Mouse (Mus musculus) midbrain, embryonic 11.5 days (tissue): ENCODE measurements around the gene Npl. TPM values are rescaled to one million over a fixed set of nuclear protein-coding genes. Genes with fewer than 3 reads are reported as not detected.
"Not testable (repeated sequence)": the region's sequence is repeated elsewhere in the genome, so short reads cannot be mapped to it uniquely, and the experiment has no call there.

ENCODE experiments used
- ATAC-seq: fragments of 200-750 bp; cut with Nextera tagmentation; 2 replicates; pipeline ENCODE4 v1.8.0; 2017; ENCODE audit warnings: moderate TSS enrichment, moderate library complexity; ENCODE audit not compliant: low FRiP score
- DNase-seq: peaks from one replicate; pipeline ENCODE4 v3.0.0; 2015; ENCODE audit warnings: low spot score; ENCODE audit errors: missing footprints
- H3K27ac ChIP-seq: fragments of 300-500 bp; sonication (generic); 2 replicates; pipeline ENCODE4 v1.5.1; 2014; ENCODE audit warnings: low read depth, low read length
- H3K27me3 ChIP-seq: fragments of 300-500 bp; sonication (generic); 2 replicates; pipeline ENCODE4 v1.6.1; 2014; ENCODE audit warnings: mild to moderate bottlenecking, low read length, moderate library complexity, mixed read lengths; ENCODE audit not compliant: control insufficient read depth, insufficient read depth
- H3K36me3 ChIP-seq: fragments of 300-500 bp; sonication (generic); 2 replicates; pipeline ENCODE4 v1.6.1; 2014; ENCODE audit warnings: mild to moderate bottlenecking, low read length, moderate library complexity, mixed read lengths; ENCODE audit not compliant: control insufficient read depth, insufficient read depth
- H3K4me1 ChIP-seq: fragments of 300-500 bp; sonication (generic); 2 replicates; pipeline ENCODE4 v1.6.1; 2014; ENCODE audit warnings: low read length; ENCODE audit not compliant: control insufficient read depth, insufficient read depth
- H3K4me2 ChIP-seq: fragments of 300-500 bp; sonication (generic); 2 replicates; pipeline ENCODE4 v1.6.1; 2014; ENCODE audit warnings: mild to moderate bottlenecking, moderate library complexity
- H3K4me3 ChIP-seq: fragments of 300-500 bp; sonication (generic); 2 replicates; pipeline ENCODE4 v1.5.1; 2014; ENCODE audit warnings: low read depth, low read length
- H3K9ac ChIP-seq: fragments of 300-500 bp; sonication (generic); 2 replicates; pipeline ENCODE4 v1.6.1; 2014; ENCODE audit warnings: low read length
- H3K9me3 ChIP-seq: fragments of 300-500 bp; sonication (generic); 2 replicates; pipeline ENCODE4 v1.6.1; 2016; ENCODE audit warnings: low read length; ENCODE audit not compliant: control insufficient read depth
- WGBS: fragments of 180-500 bp; shearing (Covaris S2); extraction: QIAGEN DNeasy Blood & Tissue Kit; methylation state at CpG from one replicate; pipeline ENCODE4 v1.1.7; 2014; 5-methylcytosine and 5-hydroxymethylcytosine counted together
- polyA plus RNA-seq: library from polyadenylated mRNA; unstranded; fragments of >200 nt; fragmentation: Nextera tagmentation; extraction: Ambion mirVana; gene quantifications from 2 replicates; pipeline ENCODE4 v1.2.1, GENCODE M21; 2014

The Npl gene
- polyA plus RNA-seq, 1 experiment from 2014 or later = 20.5 TPM

DNA sequence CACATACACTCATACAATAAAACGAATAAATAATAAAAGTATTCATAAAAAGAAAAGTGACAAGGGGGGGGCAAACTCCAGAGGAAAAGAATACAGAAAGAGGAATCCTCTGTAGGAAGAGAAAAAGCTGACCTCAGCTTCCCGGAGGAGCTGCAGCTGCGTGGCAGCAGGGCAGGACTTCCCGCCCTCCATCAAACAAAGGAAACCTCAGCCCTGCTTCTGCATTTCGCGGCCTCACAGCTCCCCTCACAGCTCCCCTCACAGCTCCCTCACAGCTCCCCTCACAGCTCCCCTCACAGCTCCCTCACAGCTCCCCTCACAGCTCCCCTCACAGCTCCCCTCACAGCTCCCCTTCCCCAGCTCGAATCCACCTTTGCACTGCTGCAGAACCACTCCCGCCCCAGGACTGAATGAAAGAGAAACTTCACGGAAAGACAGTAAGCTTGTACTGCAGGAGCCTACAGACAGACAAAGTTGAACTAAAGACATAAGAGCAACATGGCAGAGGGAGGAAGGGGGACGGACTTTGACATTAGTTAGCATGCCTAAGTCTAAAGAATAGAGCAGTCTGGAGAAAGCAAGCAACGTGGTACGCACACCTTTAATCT is 17.5 kb downstream of the Npl start:
- Histone ChIP-seq H3K27me3 (no peaks in the 10 kb centered on the region), H3K27ac (peak overlapping the region; percentile 80), H3K9me3 (no peaks in the 10 kb centered on the region), H3K4me2 (peak overlapping the region; percentile 24; the same call in 1 of the 2 replicates), H3K36me3 (no peaks in the 10 kb centered on the region), H3K9ac (peak overlapping the region; percentile 61), H3K4me3 (no peak overlapping the region), H3K4me1 (peaks cover 15% of the 10 kb centered on the region)
- DNase-seq = peak; percentile 93
- 11% methylated on average over 12 of the region's 12 CpGs for WGBS
- peak; percentile 82 for ATAC-seq

GRCm38 (mm10) chr1:153531677-153532233 is 18.1 kb downstream of the Npl start:
- H3K27me3 ChIP-seq = no peaks in the 10 kb centered on the region
- no peaks in the 10 kb centered on the region for H3K9me3 ChIP-seq
- WGBS = 15% methylated on average over 9 of the region's 9 CpGs
- DNase-seq = peak; percentile 94
- H3K4me2 ChIP-seq = peak overlapping the region; percentile 12; the same call in 1 of the 2 replicates
- no peak overlapping the region for H3K4me3 ChIP-seq
- no peaks in the 10 kb centered on the region for H3K36me3 ChIP-seq
- H3K4me1 ChIP-seq = peaks cover 15% of the 10 kb centered on the region
- H3K27ac ChIP-seq = peak overlapping the region; percentile 80
- peak; percentile 56 for ATAC-seq
- H3K9ac ChIP-seq = peak overlapping the region; percentile 61

DNA sequence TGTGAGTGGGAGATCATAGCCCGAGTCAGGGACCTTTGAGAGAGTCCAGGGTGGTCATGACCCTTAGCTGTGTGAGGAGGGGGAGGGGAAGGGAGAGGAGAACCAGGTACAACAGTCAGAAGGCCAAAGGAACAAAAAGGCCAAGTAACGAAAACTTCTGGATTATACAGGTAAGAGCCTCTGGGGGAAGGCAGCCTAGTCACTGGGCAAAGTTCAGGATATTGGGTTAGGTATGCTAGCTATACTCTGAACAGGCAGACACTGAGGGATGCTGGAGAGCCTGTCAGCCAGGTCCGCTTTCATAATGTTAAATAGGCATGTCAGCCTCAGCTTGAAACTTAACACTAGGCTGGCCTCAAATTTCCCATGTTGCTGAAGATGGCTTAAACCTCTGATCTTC is 27.7 kb downstream of the Npl start:
- no peaks in the 10 kb centered on the region for H3K27me3 ChIP-seq
- H3K9me3 ChIP-seq = no peaks in the 10 kb centered on the region
- DNase-seq (peak; percentile 69), ATAC-seq (no peak)
- H3K4me2 ChIP-seq = no peak overlapping the region
- no peak overlapping the region for H3K9ac ChIP-seq
- no peaks in the 10 kb centered on the region for H3K36me3 ChIP-seq
- H3K27ac ChIP-seq = no peak overlapping the region
- no peaks in the 10 kb centered on the region for H3K4me1 ChIP-seq
- whole genome bisulfite sequencing = 62% methylated on average over 3 of the region's 3 CpGs
- H3K4me3 ChIP-seq = no peak overlapping the region

GRCm38 (mm10) chr1:153515368-153515767 is 34.5 kb downstream of the Npl start:
- Histone ChIP-seq H3K9ac (no peak overlapping the region), H3K27me3 (no peaks in the 10 kb centered on the region), H3K27ac (no peak overlapping the region), H3K4me1 (no peaks in the 10 kb centered on the region), H3K4me3 (no peak overlapping the region), H3K36me3 (no peaks in the 10 kb centered on the region), H3K4me2 (no peak overlapping the region), H3K9me3 (no peaks in the 10 kb centered on the region)
- ATAC-seq = no peak
- WGBS = 90% methylated on average over 12 of the region's 12 CpGs
- peak; percentile 67 for DNase-seq

GRCm38 (mm10) chr1:153510330-153511009 is 39.4 kb downstream of the Npl start:
- Histone ChIP-seq H3K4me1 (no peaks in the 10 kb centered on the region), H3K9me3 (no peaks in the 10 kb centered on the region), H3K36me3 (no peaks in the 10 kb centered on the region), H3K27me3 (no peaks in the 10 kb centered on the region), H3K4me2 (no peak overlapping the region), H3K9ac (no peak overlapping the region), H3K27ac (no peak overlapping the region), H3K4me3 (no peak overlapping the region)
- ATAC-seq (no peak), DNase-seq (peak; percentile 72)
- WGBS = 59% methylated on average over 2 of the region's 2 CpGs

GRCm38 (mm10) chr1:153509569-153509968 is 40.3 kb downstream of the Npl start:
- not testable (repeated sequence) for H3K27ac ChIP-seq, H3K27me3 ChIP-seq, H3K4me1 ChIP-seq, H3K4me3 ChIP-seq, H3K4me2 ChIP-seq, H3K36me3 ChIP-seq, H3K9ac ChIP-seq, ATAC-seq, H3K9me3 ChIP-seq
- DNase-seq = peak; percentile 28
- 65% methylated on average over 8 of the region's 8 CpGs for WGBS

GRCm38 (mm10) chr1:153509012-153509411 is 40.8 kb downstream of the Npl start:
- Histone ChIP-seq H3K9me3 (no peaks in the 10 kb centered on the region), H3K27ac (no peak overlapping the region), H3K9ac (no peak overlapping the region)

GRCm38 (mm10) chr1:153506266-153506665 is 43.6 kb downstream of the Npl start:
- peak; percentile 10 for DNase-seq
- no peaks in the 10 kb centered on the region for H3K4me1 ChIP-seq
- H3K9me3 ChIP-seq = no peaks in the 10 kb centered on the region
- no peak for ATAC-seq
- no peaks in the 10 kb centered on the region for H3K27me3 ChIP-seq
- no peaks in the 10 kb centered on the region for H3K36me3 ChIP-seq
- no peak overlapping the region for H3K27ac ChIP-seq
- no peak overlapping the region for H3K4me2 ChIP-seq
- H3K9ac ChIP-seq = no peak overlapping the region
- no peak overlapping the region for H3K4me3 ChIP-seq
- WGBS = 84% methylated on average over 5 of the region's 6 CpGs

More at GRCm38 (mm10) chr1:153509012-153509411, 40.8 kb downstream of the Npl start:
- Histone ChIP-seq H3K4me1 (no peaks in the 10 kb centered on the region), H3K27me3 (no peaks in the 10 kb centered on the region), H3K36me3 (no peaks in the 10 kb centered on the region), H3K4me2 (no peak overlapping the region), H3K4me3 (no peak overlapping the region)
- 94% methylated on average over 6 of the region's 6 CpGs for WGBS
- DNase-seq (peak; percentile 69), ATAC-seq (no peak)

- WGBS = 60% methylated on average over 5 of the region's 5 CpGs
- no peaks in the 10 kb centered on the region for H3K9me3 ChIP-seq
- H3K27me3 ChIP-seq = no peaks in the 10 kb centered on the region
- DNase-seq (peak; percentile 69), ATAC-seq (0 out of 2 replicates have a peak, but pooled peaks have one; percentile 11)
- no peaks in the 10 kb centered on the region for H3K4me1 ChIP-seq
- no peak overlapping the region for H3K4me2 ChIP-seq
- no peak overlapping the region for H3K4me3 ChIP-seq
- H3K27ac ChIP-seq = no peak overlapping the region
- H3K9ac ChIP-seq = no peak overlapping the region
- H3K36me3 ChIP-seq = no peaks in the 10 kb centered on the region
Observed at GRCm38 (mm10) chr1:153501644-153502321, 48.1 kb downstream of the Npl start.
